Mouse (Mus musculus): ENCODE data around the gene 9530077C05Rik. TPM values are rescaled to one million over a fixed set of nuclear protein-coding genes. Genes with fewer than 3 reads are reported as not detected.

9530077C05Rik gene
- polyA plus RNA-seq, 1 experiment from 2014 or later: 12.5 TPM

GRCm38 (mm10) chr9:22466212-22466611 is 54.9 kb downstream of the 9530077C05Rik start:
- H3K36me3 ChIP-seq (ENCODE audit: control insufficient read depth, insufficient read depth): no peaks in the 10 kb centered on the region
- no peak overlapping the region for H3K27ac ChIP-seq (ENCODE audit: low read length)
- no peak overlapping the region for H3K9ac ChIP-seq (replicated peaks; ENCODE audit: low read depth, low read length)
- 95% methylated on average over 5 of the region's 5 CpGs for WGBS
- H3K9me3 ChIP-seq (ENCODE audit: control insufficient read depth, low read length): no peaks in the 10 kb centered on the region
- peaks cover 8% of the 10 kb centered on the region for H3K4me1 ChIP-seq (replicated peaks; ENCODE audit: control insufficient read depth, insufficient read depth, low read length)
- H3K4me3 ChIP-seq (replicated peaks; ENCODE audit: low read length): no peak overlapping the region
- no peaks in the 10 kb centered on the region for H3K27me3 ChIP-seq (replicated peaks; ENCODE audit: control insufficient read depth, insufficient read depth, low read length)
- ATAC-seq: no peak
- no peak overlapping the region for H3K4me2 ChIP-seq (ENCODE audit: low read length)

- Histone ChIP-seq H3K9me3 (ENCODE audit: control insufficient read depth, low read length) (no peaks in the 10 kb centered on the region), H3K27ac (ENCODE audit: low read length) (peak overlapping the region; percentile 89), H3K36me3 (ENCODE audit: control insufficient read depth, insufficient read depth) (no peaks in the 10 kb centered on the region), H3K4me1 (replicated peaks; ENCODE audit: control insufficient read depth, insufficient read depth, low read length) (peaks cover 7% of the 10 kb centered on the region), H3K9ac (replicated peaks; ENCODE audit: low read depth, low read length) (peak overlapping the region; percentile 95), H3K4me3 (replicated peaks; ENCODE audit: low read length) (peak overlapping the region; percentile 82), H3K27me3 (replicated peaks; ENCODE audit: control insufficient read depth, insufficient read depth, low read length) (no peaks in the 10 kb centered on the region), H3K4me2 (ENCODE audit: low read length) (peak overlapping the region; percentile 67)
- WGBS: under 1% methylated on average over 64 of the region's 73 CpGs
- ATAC-seq: peak; percentile 75
These were observed 56.3 kb downstream of the 9530077C05Rik start for GRCm38 (mm10) chr9:22467371-22468169.

GRCm38 (mm10) chr9:22468170-22468898 is 57.0 kb downstream of the 9530077C05Rik start:
- peaks cover 7% of the 10 kb centered on the region for H3K4me1 ChIP-seq (replicated peaks; ENCODE audit: control insufficient read depth, insufficient read depth, low read length)
- no peaks in the 10 kb centered on the region for H3K36me3 ChIP-seq (ENCODE audit: control insufficient read depth, insufficient read depth)
- 3% methylated on average over 42 of the region's 43 CpGs for WGBS
- peak overlapping the region; percentile 82 for H3K4me3 ChIP-seq (replicated peaks; ENCODE audit: low read length)
- H3K27ac ChIP-seq (ENCODE audit: low read length): peak overlapping the region; percentile 89
- no peaks in the 10 kb centered on the region for H3K27me3 ChIP-seq (replicated peaks; ENCODE audit: control insufficient read depth, insufficient read depth, low read length)
- peak overlapping the region; percentile 95 for H3K9ac ChIP-seq (replicated peaks; ENCODE audit: low read depth, low read length)
- peak; percentile 92 for ATAC-seq
- no peaks in the 10 kb centered on the region for H3K9me3 ChIP-seq (ENCODE audit: control insufficient read depth, low read length)
- peak overlapping the region; percentile 67 for H3K4me2 ChIP-seq (ENCODE audit: low read length)

GRCm38 (mm10) chr9:22468899-22469259 is 57.6 kb downstream of the 9530077C05Rik start:
- H3K4me2 ChIP-seq (ENCODE audit: low read length): no peak overlapping the region
- H3K4me3 ChIP-seq (replicated peaks; ENCODE audit: low read length): no peak overlapping the region
- no peaks in the 10 kb centered on the region for H3K36me3 ChIP-seq (ENCODE audit: control insufficient read depth, insufficient read depth)
- no peaks in the 10 kb centered on the region for H3K27me3 ChIP-seq (replicated peaks; ENCODE audit: control insufficient read depth, insufficient read depth, low read length)
- H3K9ac ChIP-seq (replicated peaks; ENCODE audit: low read depth, low read length): no peak overlapping the region
- ATAC-seq: no peak
- WGBS: 82% methylated on average over 8 of the region's 8 CpGs
- H3K4me1 ChIP-seq (replicated peaks; ENCODE audit: control insufficient read depth, insufficient read depth, low read length): peaks cover 7% of the 10 kb centered on the region
- no peaks in the 10 kb centered on the region for H3K9me3 ChIP-seq (ENCODE audit: control insufficient read depth, low read length)
- no peak overlapping the region for H3K27ac ChIP-seq (ENCODE audit: low read length)

DNA sequence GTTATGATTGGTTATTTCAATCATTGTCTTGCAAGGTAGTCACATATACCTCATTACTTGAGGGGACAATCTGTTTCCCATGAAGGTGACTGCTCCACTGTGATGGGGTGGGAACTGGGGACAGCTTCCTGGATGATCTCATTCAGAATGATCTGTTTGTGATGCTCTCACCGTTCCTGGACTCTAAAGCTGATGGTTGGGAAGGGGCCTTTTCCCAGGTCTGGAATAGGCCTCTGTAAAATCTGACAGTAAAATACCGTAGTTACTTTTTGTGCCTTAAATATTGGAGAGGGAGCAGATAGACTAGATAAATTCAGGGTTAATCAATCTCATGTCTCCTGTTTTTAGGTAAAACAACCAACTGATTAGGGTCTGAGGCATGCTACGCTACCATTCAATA is 58.3 kb downstream of the 9530077C05Rik start, which contains the start of gene Rp9:
Gene Rp9, minus strand, starts transcription at position 101 of the 400 bp plus-strand sequence.
- Histone ChIP-seq H3K4me2 (ENCODE audit: low read length) (peak within 1 kb of the TSS; percentile 67), H3K27ac (ENCODE audit: low read length) (peak within 1 kb of the TSS; percentile 20; the same call in 1 of the 2 replicates), H3K9me3 (ENCODE audit: control insufficient read depth, low read length) (no peaks in the 10 kb centered on the region), H3K36me3 (ENCODE audit: control insufficient read depth, insufficient read depth) (no peaks in the 10 kb centered on the region), H3K9ac (replicated peaks; ENCODE audit: low read depth, low read length) (peak within 1 kb of the TSS; percentile 95), H3K27me3 (replicated peaks; ENCODE audit: control insufficient read depth, insufficient read depth, low read length) (no peaks in the 10 kb centered on the region), H3K4me1 (replicated peaks; ENCODE audit: control insufficient read depth, insufficient read depth, low read length) (peaks cover 7% of the 10 kb centered on the region), H3K4me3 (replicated peaks; ENCODE audit: low read length) (peak within 1 kb of the TSS; percentile 82)
- no peak for ATAC-seq
- whole genome bisulfite sequencing: 89% methylated on average over 3 of the region's 3 CpGs

GRCm38 (mm10) chr9:22475424-22475868 is 64.1 kb downstream of the 9530077C05Rik start, which contains the start of gene Bbs9:
Gene Bbs9 (plus strand): TSS chr9:22475715.
- H3K36me3 ChIP-seq (ENCODE audit: control insufficient read depth, insufficient read depth): no peaks in the 10 kb centered on the region
- no peaks in the 10 kb centered on the region for H3K27me3 ChIP-seq (replicated peaks; ENCODE audit: control insufficient read depth, insufficient read depth, low read length)
- peak within 1 kb of the TSS; percentile 98 for H3K4me2 ChIP-seq (ENCODE audit: low read length)
- peak within 1 kb of the TSS; percentile 69 for H3K9ac ChIP-seq (replicated peaks; ENCODE audit: low read depth, low read length)
- peak; percentile 99 for ATAC-seq
- H3K27ac ChIP-seq (ENCODE audit: low read length): peak within 1 kb of the TSS; percentile 68
- H3K4me1 ChIP-seq (replicated peaks; ENCODE audit: control insufficient read depth, insufficient read depth, low read length): peaks cover 8% of the 10 kb centered on the region
- H3K9me3 ChIP-seq (ENCODE audit: control insufficient read depth, low read length): no peaks in the 10 kb centered on the region
- under 1% methylated on average over 25 of the region's 25 CpGs for WGBS
- peak within 1 kb of the TSS; percentile 79 for H3K4me3 ChIP-seq (replicated peaks; ENCODE audit: low read length)

- Histone ChIP-seq H3K4me1 (replicated peaks; ENCODE audit: control insufficient read depth, insufficient read depth, low read length) (peaks cover 8% of the 10 kb centered on the region), H3K4me2 (ENCODE audit: low read length) (peak overlapping the region; percentile 98), H3K9ac (replicated peaks; ENCODE audit: low read depth, low read length) (peak overlapping the region; percentile 69), H3K9me3 (ENCODE audit: control insufficient read depth, low read length) (no peaks in the 10 kb centered on the region), H3K27ac (ENCODE audit: low read length) (no peak overlapping the region; the same call in 1 of the 2 replicates), H3K4me3 (replicated peaks; ENCODE audit: low read length) (peak overlapping the region; percentile 79), H3K36me3 (ENCODE audit: control insufficient read depth, insufficient read depth) (no peaks in the 10 kb centered on the region), H3K27me3 (replicated peaks; ENCODE audit: control insufficient read depth, insufficient read depth, low read length) (no peaks in the 10 kb centered on the region)
- peak; percentile 0; the same call in 1 of the 2 replicates for ATAC-seq
- 4% methylated on average over 10 of the region's 10 CpGs for WGBS
These were observed 65.0 kb downstream of the 9530077C05Rik start for GRCm38 (mm10) chr9:22476265-22476664.

- Histone ChIP-seq H3K4me3 (replicated peaks; ENCODE audit: low read length) (no peak overlapping the region), H3K27ac (ENCODE audit: low read length) (no peak overlapping the region), H3K36me3 (ENCODE audit: control insufficient read depth, insufficient read depth) (no peaks in the 10 kb centered on the region), H3K27me3 (replicated peaks; ENCODE audit: control insufficient read depth, insufficient read depth, low read length) (no peaks in the 10 kb centered on the region), H3K4me1 (replicated peaks; ENCODE audit: control insufficient read depth, insufficient read depth, low read length) (peaks cover 8% of the 10 kb centered on the region), H3K9ac (replicated peaks; ENCODE audit: low read depth, low read length) (no peak overlapping the region), H3K9me3 (ENCODE audit: control insufficient read depth, low read length) (no peaks in the 10 kb centered on the region), H3K4me2 (ENCODE audit: low read length) (no peak overlapping the region)
- WGBS: 95% methylated on average over 8 of the region's 8 CpGs
- ATAC-seq: no peak
These were observed 67.6 kb downstream of the 9530077C05Rik start for GRCm38 (mm10) chr9:22478946-22479345.
